Mouse (Mus musculus) adrenal gland, adult 18-20 months (tissue): ENCODE data around the gene Zfp946. TPM values are rescaled to one million over a fixed set of nuclear protein-coding genes. Genes with fewer than 3 reads are reported as not detected.

Experiments used
- DNase-seq, 2 experiments: peaks; one replicate each; pipeline ENCODE4 v3.0.0; 2021 to 2022; ENCODE audit warnings: low spot score in 2 of 2
- long read RNA-seq, 2 experiments: library from polyadenylated mRNA; stranded (forward); transcript quantifications; one replicate each; pipeline ENCODE4 v2.0.0; 2021
- total RNA-seq, 2 experiments: library from RNA; stranded (reverse); gene quantifications; 1 replicate in 1 of 2; 2 replicates in 1 of 2; pipeline ENCODE4 v1.2.3; 2021

Zfp946 gene
- total RNA-seq: 1 to 10 TPM; 6.1 to 6.3 TPM
- long read RNA-seq, experiment 1, partial matches to known transcripts: 0 of 5 reads
- long read RNA-seq, experiment 1, other reads (novel, unspliced or antisense): 2 of 5 reads
- long read RNA-seq, experiment 2, partial matches to known transcripts: 1 of 11 reads
- long read RNA-seq, experiment 2, other reads (novel, unspliced or antisense): 3 of 11 reads

DNA sequence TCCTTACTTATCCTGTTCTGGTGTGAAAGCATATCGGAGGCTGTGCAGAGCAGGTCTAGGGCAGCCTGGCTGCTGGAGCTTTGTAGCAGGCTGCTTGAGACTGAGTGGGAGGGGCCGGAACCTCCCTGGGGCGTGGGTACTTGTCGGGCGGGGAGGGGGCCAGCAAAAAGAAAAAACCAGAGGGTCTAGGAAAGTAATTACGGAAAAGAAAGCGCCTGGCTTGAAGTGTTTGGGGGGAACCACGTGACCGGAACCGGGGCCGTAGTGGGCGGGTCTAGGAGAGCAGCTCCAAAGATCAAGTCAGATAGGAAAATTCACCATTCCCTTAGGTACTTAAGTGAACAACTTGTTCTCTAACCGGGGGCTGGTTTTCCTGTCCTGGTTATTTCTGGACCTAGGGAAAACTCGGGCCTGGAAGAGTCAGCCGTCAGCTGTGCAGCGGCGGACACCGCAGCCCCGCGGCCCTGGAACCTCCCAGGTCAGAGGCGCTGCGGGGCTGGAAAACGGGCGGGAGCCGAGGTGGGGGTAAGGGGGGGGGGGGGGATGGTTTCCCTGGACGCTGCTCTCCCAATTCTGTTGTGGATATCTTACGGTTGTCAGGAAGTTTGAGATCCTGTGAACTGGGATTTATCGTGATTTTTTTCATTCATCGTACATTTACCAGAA, at the start of gene Zfp946:
Gene Zfp946 (plus strand): TSS at position 271 of the 666 bp plus-strand sequence.
- peak; percentile 73 to 79 for DNase-seq

DNA sequence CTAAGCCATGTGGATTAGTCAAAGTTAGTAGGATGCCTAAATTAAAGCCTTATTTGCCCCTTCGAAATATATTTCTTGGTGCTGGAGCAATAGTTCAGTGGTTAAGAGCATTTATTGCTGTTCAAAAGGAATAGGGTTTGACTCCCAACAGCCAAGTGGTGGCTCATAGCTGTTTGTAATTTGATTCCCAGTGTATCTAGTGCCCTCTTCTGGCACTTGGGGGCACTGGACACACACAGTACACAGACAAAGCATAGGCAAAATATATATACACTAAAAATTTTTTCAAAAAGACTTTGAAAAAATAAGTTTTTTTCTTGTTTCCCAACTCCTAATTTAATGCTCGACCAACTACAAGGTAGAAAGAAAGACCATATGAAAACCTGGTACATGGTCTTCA, 13.3 kb upstream of the Zfp946 start:
- DNase-seq: peak in 1 of 2 experiments; percentile 24

DNA sequence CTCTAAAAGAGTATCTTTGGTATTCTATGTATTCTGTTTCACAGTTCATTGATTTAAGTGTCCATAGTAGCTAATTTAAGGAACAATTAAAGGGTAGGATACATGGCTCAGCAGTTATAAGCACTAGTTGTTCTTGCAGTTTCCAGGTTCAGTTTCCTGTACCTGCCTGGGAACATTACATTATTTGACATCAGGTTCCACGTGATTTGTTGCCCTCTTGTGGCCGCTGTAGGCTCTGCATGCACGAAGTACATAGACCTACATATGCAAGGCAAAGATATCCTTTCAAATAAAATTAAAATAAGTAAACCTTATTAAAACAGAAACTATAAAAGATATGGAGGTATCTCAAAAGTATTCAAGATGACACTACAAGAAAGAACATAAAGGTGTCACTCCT, 6.5 kb upstream of the Zfp946 start:
- peak; percentile 47 to 64 for DNase-seq

DNA sequence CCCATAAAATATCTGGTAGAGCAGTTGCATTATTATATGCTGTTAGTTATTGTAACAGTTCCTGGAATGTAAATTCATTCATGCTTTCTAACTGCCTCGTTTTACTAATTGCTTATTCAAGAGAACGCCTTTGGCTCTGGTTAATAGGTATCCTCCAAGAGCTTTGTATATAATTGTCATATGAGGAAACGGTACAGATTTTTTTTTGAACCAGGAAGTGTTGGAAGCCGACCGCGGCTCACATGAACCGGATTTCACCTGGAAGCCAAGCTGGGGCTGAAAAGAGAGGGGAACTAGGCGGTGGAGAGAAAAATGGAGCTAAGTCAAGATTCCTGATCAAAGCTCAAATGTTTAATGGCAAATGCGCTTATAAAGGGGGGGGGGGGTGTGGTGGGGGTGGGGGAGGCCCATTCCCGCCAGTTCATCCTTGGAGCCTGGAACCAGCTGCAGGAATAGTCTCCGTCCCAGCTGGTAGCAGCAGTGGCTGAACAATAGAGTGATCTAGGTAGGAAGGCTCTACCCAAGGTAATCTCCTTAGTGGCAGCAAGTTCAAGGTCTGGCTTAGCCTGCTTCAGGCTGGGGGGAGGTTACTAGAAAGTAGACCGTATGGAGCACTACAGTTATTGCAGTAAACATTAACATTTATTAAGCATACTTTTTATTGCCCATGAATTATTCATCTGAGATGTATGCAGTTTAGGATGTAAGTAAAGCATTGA, 773 bp downstream of the Zfp946 start:
- DNase-seq: no peak

DNA sequence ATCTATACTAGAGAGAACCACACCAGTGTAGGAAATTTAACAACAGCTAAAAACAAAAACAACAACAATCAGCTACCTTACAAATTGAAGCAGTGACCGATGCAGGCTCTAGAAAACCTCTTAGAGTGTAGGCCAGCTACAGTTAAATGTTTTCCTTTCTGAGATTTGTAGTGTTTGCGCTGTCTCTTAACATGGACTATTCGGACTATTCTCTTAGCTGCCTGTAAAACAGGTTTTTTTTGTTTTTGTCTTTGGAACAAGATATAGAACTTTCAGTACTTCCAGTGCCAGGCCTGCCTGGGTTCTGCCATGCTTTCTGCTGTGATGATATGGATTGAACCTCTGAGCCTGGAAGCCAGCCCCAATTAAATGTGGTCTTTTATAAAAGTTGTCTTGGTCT, 23.7 kb downstream of the Zfp946 start:
- no peak for DNase-seq

DNA sequence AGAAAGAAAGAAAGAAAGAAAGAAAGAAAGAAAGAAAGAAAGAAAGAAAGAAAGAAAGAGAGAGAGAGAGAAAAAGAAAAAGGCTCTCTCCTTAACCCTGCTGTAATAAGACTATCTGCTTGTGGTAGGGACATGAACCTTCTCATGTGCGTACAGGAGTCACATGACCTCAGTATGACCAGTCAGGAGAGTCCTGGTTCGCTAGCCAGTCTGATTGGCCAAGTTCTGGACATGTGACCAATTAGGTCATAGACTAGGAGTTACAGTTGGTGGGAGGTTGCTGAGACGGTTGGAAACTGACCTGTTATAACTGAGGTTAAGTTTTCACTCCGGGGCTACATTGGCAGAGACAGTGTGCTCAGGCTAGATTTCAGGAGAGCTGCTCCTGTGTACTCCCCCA, 73.1 kb downstream of the Zfp946 start:
- DNase-seq: no peak

Other genes starting within 250 kb of the Zfp946 start
- gene Zfp994, start 198.6 kb upstream of the Zfp946 start, total RNA-seq: 1 to 10 TPM; 3.1 to 3.3 TPM
- 1 to 10 TPM; 8.5 to 8.7 TPM for gene CT030661.1, start 109.4 kb upstream of the Zfp946 start, total RNA-seq
- 1 to 10 TPM; 5.0 to 6.2 TPM for gene Zfp944, start 62.8 kb upstream of the Zfp946 start, total RNA-seq
- gene Zfp758, start 62.8 kb upstream of the Zfp946 start, total RNA-seq: 10 to 100 TPM in 1 of 2 experiments, 1 to 10 TPM in 1; 9.2 to 10.6 TPM
- gene Vmn2r111, start 149.3 kb downstream of the Zfp946 start, total RNA-seq: not detected
- not detected for gene Vmn2r112, start 176.7 kb downstream of the Zfp946 start, total RNA-seq